Mouse (Mus musculus) ES-E14 (cell line): ENCODE measurements around the gene Zcchc7. TPM values are rescaled to one million over a fixed set of nuclear protein-coding genes. Genes with fewer than 3 reads are reported as not detected.

Experiments used
- DNase-seq: peaks from one replicate; pipeline ENCODE4 v3.0.0-alpha.2; 2013; ENCODE audit warnings: low read depth, low spot score
- H3K27ac ChIP-seq: 2 replicates; pipeline ENCODE4 v1.5.1; 2012; ENCODE audit warnings: low read depth, mild to moderate bottlenecking, low read length, moderate library complexity, mixed read lengths; ENCODE audit not compliant: poor library complexity, insufficient read depth, severe bottlenecking
- H3K36me3 ChIP-seq: 2 replicates; pipeline ENCODE4 v1.6.1; 2012; ENCODE audit warnings: mild to moderate bottlenecking, low read length, moderate library complexity, mixed read lengths; ENCODE audit not compliant: control insufficient read depth, poor library complexity, insufficient read depth, severe bottlenecking
- H3K4me1 ChIP-seq, 2 experiments: fragments of 150-350 bp in 1 of 2; sonication (generic) in 1 of 2; 2 replicates each; pipeline ENCODE4 v1.6.1; 2012; ENCODE audit warnings: low read length in 2 of 2, mild to moderate bottlenecking in 1 of 2, mixed read lengths in 1 of 2; ENCODE audit not compliant: control insufficient read depth in 2 of 2, insufficient read depth in 2 of 2, poor library complexity in 1 of 2
- H3K4me3 ChIP-seq, 2 experiments: fragments of 150-350 bp in 1 of 2; sonication (generic) in 1 of 2; 2 replicates each; pipeline ENCODE4 v1.5.1; 2012; ENCODE audit warnings: low read length in 2 of 2, low read depth in 1 of 2, mild to moderate bottlenecking in 1 of 2, mixed read lengths in 1 of 2; ENCODE audit not compliant: insufficient read depth in 1 of 2, poor library complexity in 1 of 2, severe bottlenecking in 1 of 2
- H3K9ac ChIP-seq: 2 replicates; pipeline ENCODE4 v1.6.1; 2012; ENCODE audit warnings: low read depth, mild to moderate bottlenecking, low read length, mixed read lengths; ENCODE audit not compliant: poor library complexity, insufficient read depth, severe bottlenecking
- H3K9me3 ChIP-seq: fragments of 150-350 bp; sonication (generic); 2 replicates; pipeline ENCODE4 v1.6.1; 2012; ENCODE audit warnings: low read depth, mild to moderate bottlenecking, low read length; ENCODE audit not compliant: control insufficient read depth, insufficient read depth
- CHD2 ChIP-seq: IDR thresholded peaks from 2 replicates; pipeline ENCODE4 v1.6.1; 2014; ENCODE audit warnings: mild to moderate bottlenecking, low read depth, low read length, inconsistent platforms
- HCFC1 ChIP-seq: IDR thresholded peaks from 2 replicates; pipeline ENCODE4 v1.6.1; 2012; ENCODE audit warnings: low read length, inconsistent platforms, borderline replicate concordance; ENCODE audit not compliant: insufficient read depth
- MAFK ChIP-seq: IDR thresholded peaks from 2 replicates; pipeline ENCODE4 v1.6.1; 2014; ENCODE audit warnings: mild to moderate bottlenecking, low read depth, low read length, inconsistent platforms; ENCODE audit not compliant: insufficient read depth
- ZC3H11A ChIP-seq: IDR thresholded peaks from 2 replicates; pipeline ENCODE4 v1.6.1; 2012; ENCODE audit warnings: low read depth, mild to moderate bottlenecking, inconsistent platforms, low read length, borderline replicate concordance
- ZNF384 ChIP-seq: IDR thresholded peaks from 2 replicates; pipeline ENCODE4 v1.6.1; 2012; ENCODE audit warnings: low read depth, low read length, inconsistent platforms
- in situ Hi-C, 2 experiments: fragments of 600-800 bp; cut with MboI; formaldehyde crosslinking; loops; one replicate each; pipeline ENCODE4 v1.15.1; 2025; ENCODE audit warnings: low sequenced_read_pairs in 2 of 2, inconsistent platforms in 1 of 2; ENCODE audit not compliant: unreplicated experiment in 2 of 2
- total RNA-seq: library from RNA; depleted of rRNA; stranded (reverse); fragments of 300-350 nt; gene quantifications from 2 replicates; pipeline ENCODE4 v1.2.3, GENCODE M21; 2012

Zcchc7 gene
- total RNA-seq, 1 experiment = 25.1 TPM

DNA sequence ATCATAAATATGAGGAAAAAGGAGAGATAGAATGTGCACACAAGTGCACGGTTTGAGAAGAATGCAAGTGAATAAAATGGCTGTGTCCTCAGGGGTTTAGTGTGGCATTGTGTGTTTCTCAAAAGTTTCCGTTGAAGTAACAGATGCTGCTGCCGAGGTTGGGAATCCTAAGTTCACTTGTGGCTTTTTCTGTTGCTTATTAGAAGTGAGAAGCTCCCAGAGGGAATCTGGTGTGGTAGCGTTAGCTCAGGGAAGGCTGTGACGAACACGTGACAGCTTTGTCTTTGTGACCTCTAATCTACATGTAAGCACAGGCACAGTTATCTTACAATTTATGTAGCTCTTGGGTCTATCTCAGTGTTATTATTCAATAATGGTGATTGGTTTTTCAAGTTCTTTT is 130.5 kb downstream of the Zcchc7 start:
- no peak for DNase-seq
- H3K4me1 ChIP-seq = no peaks in the 10 kb centered on the region
- H3K9me3 ChIP-seq = no peaks in the 10 kb centered on the region
- no peaks in the 10 kb centered on the region for H3K36me3 ChIP-seq
- H3K4me3 ChIP-seq = no peak overlapping the region
- no peak overlapping the region for H3K27ac ChIP-seq
- no peak for TF ChIP-seq CHD2
- TF ChIP-seq ZC3H11A = no peak
- no peak for TF ChIP-seq ZNF384
- TF ChIP-seq MAFK = no peak
- no peak overlapping the region for H3K9ac ChIP-seq
- in situ Hi-C loops = no loop called here

DNA sequence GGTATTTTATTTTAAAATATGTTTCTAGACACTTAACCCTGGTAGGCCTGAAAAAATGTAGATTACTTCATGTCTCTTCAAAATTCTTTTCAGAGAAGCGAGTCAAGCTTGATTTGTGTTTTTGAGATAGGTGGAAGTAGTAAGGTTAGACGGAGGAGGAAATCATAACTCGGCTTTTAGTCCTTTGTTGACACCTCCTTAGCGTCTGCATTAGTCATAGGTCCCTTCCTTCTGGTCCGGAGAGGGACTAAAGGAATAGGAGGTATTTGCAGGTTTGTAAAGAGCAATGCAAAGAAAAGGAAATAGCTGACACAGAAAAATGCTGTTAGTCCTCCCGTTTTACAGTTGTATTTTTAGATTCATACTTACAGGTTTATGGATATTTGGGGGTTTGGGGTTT is 135.7 kb downstream of the Zcchc7 start:
- in situ Hi-C loops = no loop called here
- no peaks in the 10 kb centered on the region for H3K9me3 ChIP-seq
- DNase-seq = no peak
- no peak overlapping the region for H3K4me3 ChIP-seq
- H3K36me3 ChIP-seq = peaks cover 2% of the 10 kb centered on the region
- TF ChIP-seq ZC3H11A (no peak), MAFK (no peak), HCFC1 (no peak), ZNF384 (no peak), CHD2 (no peak)
- no peaks in the 10 kb centered on the region for H3K4me1 ChIP-seq
- H3K27ac ChIP-seq = no peak overlapping the region
- no peak overlapping the region for H3K9ac ChIP-seq

DNA sequence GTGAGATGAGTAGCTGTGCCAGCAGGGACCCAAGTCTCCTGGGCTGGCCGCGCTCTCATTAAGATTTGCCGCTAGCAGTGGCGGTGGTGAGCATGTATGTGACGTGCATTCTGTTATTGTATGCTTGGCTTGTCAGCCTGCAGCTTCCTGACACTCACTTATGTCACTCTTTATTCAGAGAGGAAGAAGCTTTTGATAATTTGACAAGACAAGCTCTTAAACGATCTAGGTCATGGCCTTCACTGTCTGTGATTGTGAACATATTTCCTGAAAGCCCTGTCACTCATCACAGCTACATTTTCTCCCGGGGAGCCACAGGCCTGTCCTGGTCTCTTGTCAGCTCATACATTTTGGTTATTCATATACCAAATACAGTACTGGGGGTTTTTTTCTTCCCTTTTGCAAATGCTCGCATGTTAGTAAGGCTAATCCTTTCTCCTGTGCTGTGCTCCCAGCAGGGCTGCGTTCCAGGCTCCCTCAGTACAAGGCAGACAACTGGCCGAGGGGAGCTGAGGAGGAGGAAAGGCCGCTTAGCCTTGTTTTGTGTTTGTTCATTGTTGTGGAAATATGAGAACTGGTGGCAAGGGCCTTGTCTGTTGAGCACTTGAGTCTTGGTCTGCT is 150.1 kb downstream of the Zcchc7 start:
- in situ Hi-C loops = no loop called here
- Histone ChIP-seq H3K27ac (no peak overlapping the region), H3K36me3 (no peaks in the 10 kb centered on the region), H3K9me3 (no peaks in the 10 kb centered on the region), H3K9ac (no peak overlapping the region), H3K4me1 (no peaks in the 10 kb centered on the region; a peak in 1 of 4 replicates), H3K4me3 (no peak overlapping the region)
- DNase-seq = peak; percentile 9
- no peak for TF ChIP-seq HCFC1

DNA sequence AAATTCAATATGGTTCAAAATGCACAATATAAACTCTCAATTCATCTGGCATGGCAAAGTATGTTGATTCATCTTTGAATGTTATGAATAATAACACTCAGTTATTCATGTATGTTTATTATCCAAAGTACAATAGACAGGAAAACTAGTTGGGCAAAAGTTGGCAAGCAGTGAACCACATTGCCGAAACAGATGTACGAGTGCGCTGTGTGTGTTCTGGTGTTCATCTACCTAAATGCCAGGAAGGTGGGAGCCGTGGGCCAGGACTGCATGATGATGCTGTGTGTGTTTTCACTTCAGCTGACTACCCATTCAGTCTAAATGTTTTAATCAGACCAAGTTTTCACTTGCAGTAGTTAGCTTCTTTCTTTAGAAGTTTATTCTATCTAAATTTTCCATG is 150.7 kb downstream of the Zcchc7 start:
- TF ChIP-seq CHD2 (no peak), HCFC1 (no peak), MAFK (no peak), ZC3H11A (no peak), ZNF384 (no peak)
- no peak for DNase-seq
- Histone ChIP-seq H3K4me3 (no peak overlapping the region), H3K9me3 (no peaks in the 10 kb centered on the region), H3K4me1 (no peaks in the 10 kb centered on the region; a peak in 1 of 4 replicates), H3K36me3 (no peaks in the 10 kb centered on the region), H3K9ac (no peak overlapping the region), H3K27ac (no peak overlapping the region)
- in situ Hi-C loops = no loop called here

DNA sequence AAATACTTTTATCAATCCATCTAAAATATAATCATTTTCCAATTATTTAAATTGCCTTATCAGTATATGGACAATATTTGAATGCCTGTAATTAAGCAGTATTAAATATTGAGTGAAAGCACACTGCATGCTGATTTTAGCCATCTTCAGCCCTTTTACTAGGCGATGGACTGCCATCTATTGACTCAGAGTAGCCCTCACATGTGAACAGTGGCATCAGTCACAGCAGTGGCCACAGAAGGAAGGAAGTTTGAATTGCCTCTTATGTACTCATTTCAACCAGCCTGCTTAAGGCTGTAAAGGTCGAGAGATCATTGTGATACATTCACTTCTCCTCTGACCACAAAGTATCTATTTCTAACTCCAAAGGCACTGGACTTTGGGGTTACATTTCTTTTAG is 154.4 kb downstream of the Zcchc7 start:
- no peaks in the 10 kb centered on the region for H3K9me3 ChIP-seq
- no peak for DNase-seq
- in situ Hi-C loops = no loop called here
- H3K4me3 ChIP-seq = no peak overlapping the region
- H3K36me3 ChIP-seq = no peaks in the 10 kb centered on the region
- H3K9ac ChIP-seq = no peak overlapping the region
- no peak overlapping the region for H3K27ac ChIP-seq
- H3K4me1 ChIP-seq = no peaks in the 10 kb centered on the region; a peak in 1 of 4 replicates
- TF ChIP-seq ZC3H11A (no peak), MAFK (no peak), CHD2 (no peak), HCFC1 (no peak), ZNF384 (no peak)
